Mouse (Mus musculus) cerebellum, adult 2 months (tissue): Measurements from ENCODE around the gene Manea. TPM values are rescaled to one million over a fixed set of nuclear protein-coding genes. Genes with fewer than 3 reads are reported as not detected.
"Not testable (repeated sequence)": the region's sequence is repeated elsewhere in the genome, so short reads cannot be mapped to it uniquely, and the experiment has no call there.

ENCODE experiments used
- DNase-seq, 2 experiments: peaks; one replicate each; pipeline ENCODE4 v3.0.0; 2021
- H3K27ac ChIP-seq: fragments of 200-500 bp; 2 replicates; pipeline ENCODE4 v1.5.1; 2012; ENCODE audit warnings: low read length, control low read depth, inconsistent platforms; ENCODE audit not compliant: insufficient read depth
- H3K27me3 ChIP-seq: fragments of 200-500 bp; 2 replicates; pipeline ENCODE4 v1.6.1; 2012; ENCODE audit warnings: inconsistent platforms, mild to moderate bottlenecking, low read length, moderate library complexity; ENCODE audit not compliant: control insufficient read depth, insufficient read depth
- H3K4me1 ChIP-seq: fragments of 200-500 bp; 2 replicates; pipeline ENCODE4 v1.6.1; 2011; ENCODE audit warnings: low read length; ENCODE audit not compliant: control insufficient read depth, insufficient read depth
- H3K4me3 ChIP-seq: fragments of 200-500 bp; replicated peaks from 2 replicates; pipeline ENCODE3; 2011; ENCODE audit warnings: mild to moderate bottlenecking, low read depth, low read length, control low read depth; ENCODE audit not compliant: insufficient read depth
- CTCF ChIP-seq: fragments of 200-500 bp; IDR thresholded peaks from 2 replicates; pipeline ENCODE4 v1.5.1; 2011; ENCODE audit warnings: low read depth, mild to moderate bottlenecking, control low read depth, low read length, moderate library complexity, borderline replicate concordance; ENCODE audit not compliant: insufficient read depth
- POLR2A ChIP-seq: fragments of 200-500 bp; IDR thresholded peaks from 2 replicates; pipeline ENCODE4 v1.6.1; 2011; ENCODE audit warnings: low read length, control low read depth, borderline replicate concordance; ENCODE audit not compliant: insufficient read depth
- WGBS: fragments of 180-500 bp; shearing (Covaris S2); methylation state at CpG from one replicate; pipeline ENCODE4 v1.1.7; 2018; 5-methylcytosine and 5-hydroxymethylcytosine counted together
- polyA plus RNA-seq: library from polyadenylated mRNA; depleted of rRNA; stranded (reverse); fragments of >200 nt; gene quantifications from 2 replicates; pipeline ENCODE4 v1.2.3, GENCODE M21; 2012

Manea gene
- polyA plus RNA-seq, 1 experiment = 15.6 TPM

DNA sequence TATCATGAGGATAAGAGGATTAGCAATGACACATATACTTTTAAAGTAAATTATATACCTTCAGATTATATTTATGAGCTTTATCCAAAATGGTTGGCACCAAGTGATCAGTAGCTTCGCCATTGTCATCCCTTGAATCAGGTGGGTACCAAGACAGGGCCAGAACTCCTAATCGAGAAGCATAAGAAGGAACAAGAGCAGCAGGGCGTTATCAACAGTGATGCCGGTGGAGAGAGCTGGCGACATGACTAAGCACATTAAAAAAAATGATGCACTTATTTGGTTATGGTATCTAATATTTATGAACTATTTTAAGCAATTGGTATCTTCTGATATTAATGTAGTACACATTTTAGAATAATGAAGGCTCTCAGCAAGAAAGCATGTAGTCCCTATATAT, 10.1 kb downstream of the Manea start:
- H3K27ac ChIP-seq = no peak overlapping the region
- H3K4me1 ChIP-seq = no peaks in the 10 kb centered on the region
- TF ChIP-seq POLR2A = no peak
- TF ChIP-seq CTCF = no peak
- DNase-seq = no peak
- no peak overlapping the region for H3K4me3 ChIP-seq
- WGBS = 96% methylated on average over 5 of the region's 5 CpGs
- H3K27me3 ChIP-seq = no peaks in the 10 kb centered on the region

DNA sequence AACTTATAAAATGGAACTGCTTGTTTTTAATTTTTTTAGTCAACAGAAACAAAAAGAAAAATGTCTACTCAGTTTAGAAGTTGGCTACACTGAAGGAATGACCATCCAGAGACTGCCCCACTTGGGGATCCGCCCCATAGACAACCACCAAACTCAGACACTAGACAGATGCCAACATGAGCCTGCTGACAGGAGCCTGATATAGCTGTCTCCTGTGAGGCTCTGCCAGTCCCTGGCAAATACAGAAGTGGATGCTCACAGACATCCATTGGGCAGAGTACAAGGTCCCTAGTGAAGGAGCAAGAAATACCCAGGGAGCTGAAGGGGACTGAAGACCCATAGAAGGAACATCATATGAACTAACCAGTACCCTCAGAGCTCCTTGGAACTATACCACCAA, 42.0 kb downstream of the Manea start:
- not testable (repeated sequence) for H3K27me3 ChIP-seq, H3K4me1 ChIP-seq, H3K4me3 ChIP-seq, DNase-seq, H3K27ac ChIP-seq
- WGBS = 79% methylated on average over 1 of the region's 1 CpGs

DNA sequence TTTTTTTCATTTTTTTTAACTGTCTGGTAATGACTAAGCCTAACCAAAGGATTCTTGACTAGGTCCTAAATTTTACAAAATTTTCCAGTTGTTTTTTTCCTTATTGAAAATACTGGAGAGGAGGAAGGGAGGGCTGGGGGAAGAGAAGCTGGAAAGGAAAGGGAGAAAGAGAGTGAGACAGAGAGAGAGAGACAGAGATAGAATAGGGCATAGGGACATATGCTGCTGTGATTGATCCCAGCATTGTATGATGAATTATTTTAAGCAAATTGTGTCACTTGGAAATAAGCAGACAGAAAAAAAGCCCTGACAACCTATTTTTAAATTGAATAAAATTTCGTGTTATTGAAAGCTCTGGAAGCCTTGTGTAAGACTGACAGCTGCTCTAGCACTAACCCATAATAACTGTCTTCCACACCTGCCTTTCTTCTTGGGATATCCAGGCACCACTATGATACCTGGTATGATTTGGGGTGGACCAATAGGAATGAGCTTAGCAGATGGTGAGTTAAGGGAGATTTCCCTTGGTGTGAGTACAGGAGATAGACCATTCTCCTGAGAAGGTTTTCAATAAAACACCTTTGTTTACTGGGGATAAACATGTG, 69.5 kb downstream of the Manea start:
- whole genome bisulfite sequencing = 50% methylated on average over 1 of the region's 1 CpGs
- H3K4me1 ChIP-seq = no peaks in the 10 kb centered on the region
- TF ChIP-seq CTCF (no peak), POLR2A (no peak)
- H3K27ac ChIP-seq = no peak overlapping the region
- no peak for DNase-seq
- H3K4me3 ChIP-seq = no peak overlapping the region
- no peaks in the 10 kb centered on the region for H3K27me3 ChIP-seq

DNA sequence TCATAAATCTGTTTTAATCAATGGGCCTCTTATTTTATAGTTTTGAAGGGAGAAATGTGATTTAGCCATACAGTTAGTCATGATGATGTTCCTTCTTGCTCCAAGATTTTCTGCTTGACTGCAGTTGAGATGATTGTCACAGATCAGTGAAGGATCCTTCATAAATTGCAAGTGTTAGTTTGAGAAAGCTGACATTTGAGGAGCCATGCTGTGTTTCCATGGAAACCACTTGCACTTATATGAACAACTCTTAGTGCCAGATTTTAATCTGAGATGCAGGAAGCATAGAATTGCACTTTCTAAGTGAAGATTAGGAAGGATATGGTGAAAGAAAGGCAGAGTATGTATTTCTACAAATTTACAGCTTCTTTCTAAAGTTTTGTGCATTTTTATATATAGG, 70.4 kb downstream of the Manea start:
- H3K27ac ChIP-seq = no peak overlapping the region
- H3K27me3 ChIP-seq = no peaks in the 10 kb centered on the region
- no peak for DNase-seq
- TF ChIP-seq CTCF = no peak
- TF ChIP-seq POLR2A = no peak
- H3K4me1 ChIP-seq = no peaks in the 10 kb centered on the region
- H3K4me3 ChIP-seq = no peak overlapping the region

DNA sequence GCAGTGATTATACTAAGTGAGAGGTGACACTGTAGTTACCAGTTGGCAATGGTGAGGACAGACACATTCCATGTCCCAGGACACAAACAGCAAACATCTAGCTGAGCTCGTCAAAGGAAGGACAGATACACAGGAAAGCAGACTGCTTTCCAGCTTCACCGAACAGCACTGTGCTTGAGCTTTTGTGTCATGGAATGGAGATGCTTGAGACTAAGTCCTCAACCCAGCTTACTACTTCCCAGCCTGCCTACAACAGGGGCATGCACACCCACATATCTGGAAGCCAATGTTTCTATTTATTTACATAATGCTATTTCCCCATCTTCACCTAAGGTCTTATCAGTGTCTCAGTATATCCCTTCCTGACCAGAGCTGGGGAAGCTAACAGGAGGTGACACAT, 70.9 kb downstream of the Manea start:
- Histone ChIP-seq H3K4me3 (no peak overlapping the region), H3K27me3 (no peaks in the 10 kb centered on the region), H3K27ac (no peak overlapping the region), H3K4me1 (no peaks in the 10 kb centered on the region)
- TF ChIP-seq CTCF = no peak
- no peak for DNase-seq
- 32% methylated on average over 2 of the region's 2 CpGs for WGBS
